Mouse (Mus musculus): ENCODE data around the gene Fhl4.
A peak's percentile ranks its signal among the peaks of the same experiment; 100 is the strongest.

Gene Fhl4

GRCm38 (mm10) chr10:85102247-85103084, at the start of gene Fhl4, which contains the start of gene Tmem263:
TSS of gene Fhl4 (minus strand) at chr10:85102495.
TSS of gene Tmem263 (plus strand) at chr10:85102627.
- DNase-seq: peak; percentile 96

- no peak for DNase-seq
Measured at GRCm38 (mm10) chr10:85149226-85149625, 46.9 kb upstream of the Fhl4 start.

- no peak for DNase-seq
Measured at GRCm38 (mm10) chr10:85146282-85146681, 44.0 kb upstream of the Fhl4 start.

GRCm38 (mm10) chr10:85141465-85141864, 39.2 kb upstream of the Fhl4 start:
- DNase-seq: no peak

- no peak for DNase-seq
Measured at GRCm38 (mm10) chr10:85136573-85136972, 34.3 kb upstream of the Fhl4 start.

GRCm38 (mm10) chr10:85128453-85128852, 26.2 kb upstream of the Fhl4 start:
- peak; percentile 48 for DNase-seq

GRCm38 (mm10) chr10:85127395-85128287, 25.3 kb upstream of the Fhl4 start, which contains the start of gene Mterf2:
TSS of gene Mterf2 (minus strand) at chr10:85128027.
- DNase-seq: peak; percentile 86

- no peak for DNase-seq
Measured at GRCm38 (mm10) chr10:85125184-85125583, 22.9 kb upstream of the Fhl4 start.

GRCm38 (mm10) chr10:85114409-85114808, 12.1 kb upstream of the Fhl4 start:
- DNase-seq: no peak

GRCm38 (mm10) chr10:85103085-85103885, 990 bp upstream of the Fhl4 start:
- DNase-seq: peak; percentile 46

- DNase-seq: peak; percentile 61
Measured at GRCm38 (mm10) chr10:85101841-85102240, 454 bp downstream of the Fhl4 start.

- DNase-seq: no peak
Measured at GRCm38 (mm10) chr10:85071605-85072152, 30.6 kb downstream of the Fhl4 start.

- DNase-seq: no peak
Measured at GRCm38 (mm10) chr10:85054876-85055275, 47.4 kb downstream of the Fhl4 start.

- DNase-seq: no peak
Measured at GRCm38 (mm10) chr10:85052451-85052850, 49.8 kb downstream of the Fhl4 start.

GRCm38 (mm10) chr10:85050668-85051208, 51.6 kb downstream of the Fhl4 start:
- DNase-seq: no peak

GRCm38 (mm10) chr10:85048008-85048407, 54.3 kb downstream of the Fhl4 start:
- no peak for DNase-seq

- DNase-seq: peak; percentile 54
Measured at GRCm38 (mm10) chr10:85046585-85046984, 55.7 kb downstream of the Fhl4 start.
